Mouse (Mus musculus): ENCODE results near the gene Avpr1b. TPM values are rescaled to one million over a fixed set of nuclear protein-coding genes. Genes with fewer than 3 reads are reported as not detected.

Gene Avpr1b
- polyA plus RNA-seq, 1 experiment from 2014 or later: not detected

DNA sequence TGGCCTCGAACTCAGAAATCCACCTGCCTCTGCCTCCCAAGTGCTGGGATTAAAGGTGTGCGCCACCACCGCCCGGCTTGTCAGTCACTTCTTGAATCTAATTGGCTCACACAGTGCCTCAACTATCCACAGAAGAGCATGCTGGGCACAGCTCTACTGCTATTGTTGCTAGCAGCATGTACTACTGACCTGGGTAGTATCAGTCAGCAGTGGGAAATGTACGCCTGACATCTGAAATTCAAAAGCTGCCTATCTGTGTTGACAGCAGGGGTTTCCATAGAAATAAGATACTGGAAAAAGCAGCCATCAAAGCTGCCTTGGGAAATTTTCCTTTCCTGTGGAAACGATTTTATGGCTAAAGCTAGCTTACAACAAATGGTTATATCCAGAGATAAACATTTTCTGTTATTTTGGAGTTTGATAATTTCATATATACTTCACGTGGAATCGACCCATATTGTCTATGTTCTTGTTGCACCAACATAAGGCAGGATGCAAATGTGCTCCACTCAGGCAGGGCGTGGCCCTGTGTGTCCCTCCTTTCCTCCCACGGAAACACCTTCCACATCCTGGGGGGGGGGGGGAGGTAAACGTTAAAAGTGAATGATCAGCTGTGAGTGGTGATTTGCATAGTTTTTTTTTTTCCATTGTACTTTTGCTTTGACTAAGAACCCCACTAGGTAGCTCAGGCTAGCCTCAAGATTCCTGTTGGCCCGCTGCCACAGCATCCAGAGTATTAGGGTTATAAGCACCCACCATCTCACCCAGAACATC, 53.8 kb downstream of the Avpr1b start:
- H3K27ac ChIP-seq (replicated peaks; ENCODE audit: low read depth, low read length): no peak overlapping the region
- no peaks in the 10 kb centered on the region for H3K9me3 ChIP-seq (ENCODE audit: control insufficient read depth, low read length)
- 84% methylated on average over 12 of the region's 12 CpGs for WGBS

DNA sequence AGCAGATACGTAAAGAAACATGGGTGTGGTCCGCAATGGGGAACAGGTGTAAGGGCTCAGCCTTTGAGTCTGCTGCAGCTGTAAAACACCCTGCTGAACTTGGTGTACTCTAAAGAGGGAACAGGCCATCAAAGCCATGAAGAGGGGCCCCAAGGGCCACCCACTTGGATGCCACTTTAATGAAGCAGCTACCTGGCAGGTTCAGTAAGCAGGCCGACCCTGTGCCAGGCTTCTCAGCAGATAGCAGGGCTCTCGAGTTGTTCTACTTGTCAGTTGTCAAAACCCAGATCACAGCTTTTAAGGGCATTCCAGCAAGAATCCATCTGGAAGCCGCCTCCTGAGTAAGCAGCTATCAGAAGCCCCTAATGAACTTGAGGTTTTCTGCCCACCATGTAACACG, 56.6 kb downstream of the Avpr1b start:
- no peak for ATAC-seq (ENCODE audit: insufficient number of reproducible peaks, low FRiP score, low TSS enrichment, low read depth)
- DNase-seq (ENCODE audit: low spot score): no peak
- Histone ChIP-seq H3K4me3 (ENCODE audit: low read depth, low read length) (no peak overlapping the region), H3K27ac (replicated peaks; ENCODE audit: low read depth, low read length) (no peak overlapping the region), H3K9ac (ENCODE audit: low read length) (no peak overlapping the region), H3K9me3 (ENCODE audit: control insufficient read depth, low read length) (no peaks in the 10 kb centered on the region), H3K4me1 (ENCODE audit: control insufficient read depth, insufficient read depth, low read length) (no peaks in the 10 kb centered on the region), H3K36me3 (ENCODE audit: control insufficient read depth, insufficient read depth, low read length) (no peaks in the 10 kb centered on the region), H3K4me2 (ENCODE audit: low read depth, severe bottlenecking) (no peak overlapping the region), H3K27me3 (ENCODE audit: control insufficient read depth, insufficient read depth, low read length) (no peaks in the 10 kb centered on the region)
- WGBS: 78% methylated on average over 6 of the region's 6 CpGs

More for the DNA sequence above, 53.8 kb downstream of the Avpr1b start:
- Histone ChIP-seq H3K36me3 (ENCODE audit: control insufficient read depth, insufficient read depth, low read length) (no peaks in the 10 kb centered on the region), H3K27me3 (ENCODE audit: control insufficient read depth, insufficient read depth, low read length) (no peaks in the 10 kb centered on the region), H3K4me1 (ENCODE audit: control insufficient read depth, insufficient read depth, low read length) (no peaks in the 10 kb centered on the region), H3K4me3 (ENCODE audit: low read depth, low read length) (no peak overlapping the region), H3K9ac (ENCODE audit: low read length) (no peak overlapping the region), H3K4me2 (ENCODE audit: low read depth, severe bottlenecking) (no peak overlapping the region)
- ATAC-seq (ENCODE audit: insufficient number of reproducible peaks, low FRiP score, low TSS enrichment, low read depth) (no peak), DNase-seq (ENCODE audit: low spot score) (no peak)

DNA sequence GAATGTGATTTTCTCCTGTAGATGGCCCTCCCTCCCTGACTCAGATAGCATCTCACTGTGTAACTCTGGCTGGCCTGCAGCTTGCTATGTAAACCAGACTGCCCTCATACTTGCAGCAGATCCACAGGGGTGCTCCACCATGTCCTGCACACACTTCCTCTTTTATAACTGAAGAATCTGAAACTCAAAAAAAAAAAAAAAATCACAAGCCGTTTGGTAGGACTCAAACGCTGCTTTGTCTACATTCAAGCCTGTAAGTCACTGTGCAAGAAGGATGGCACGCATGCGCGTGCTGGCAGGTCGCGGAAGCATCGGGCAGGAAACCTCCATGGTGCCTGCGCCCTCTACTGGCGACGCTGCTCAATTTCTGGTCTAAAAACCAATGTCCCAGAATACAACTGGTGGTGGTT, 58.9 kb downstream of the Avpr1b start:
- Histone ChIP-seq H3K4me3 (ENCODE audit: low read depth, low read length) (no peak overlapping the region), H3K4me1 (ENCODE audit: control insufficient read depth, insufficient read depth, low read length) (no peaks in the 10 kb centered on the region), H3K9ac (ENCODE audit: low read length) (peak overlapping the region; percentile 38; the same call in 1 of the 2 replicates), H3K27ac (replicated peaks; ENCODE audit: low read depth, low read length) (no peak overlapping the region), H3K27me3 (ENCODE audit: control insufficient read depth, insufficient read depth, low read length) (no peaks in the 10 kb centered on the region), H3K36me3 (ENCODE audit: control insufficient read depth, insufficient read depth, low read length) (no peaks in the 10 kb centered on the region), H3K9me3 (ENCODE audit: control insufficient read depth, low read length) (no peaks in the 10 kb centered on the region), H3K4me2 (ENCODE audit: low read depth, severe bottlenecking) (peak overlapping the region; percentile 36; the same call in 1 of the 2 replicates)
- 0% methylated on average over 11 of the region's 11 CpGs for WGBS
- ATAC-seq (ENCODE audit: insufficient number of reproducible peaks, low FRiP score, low TSS enrichment, low read depth) (peak; percentile 86), DNase-seq (ENCODE audit: low spot score) (peak; percentile 93)

DNA sequence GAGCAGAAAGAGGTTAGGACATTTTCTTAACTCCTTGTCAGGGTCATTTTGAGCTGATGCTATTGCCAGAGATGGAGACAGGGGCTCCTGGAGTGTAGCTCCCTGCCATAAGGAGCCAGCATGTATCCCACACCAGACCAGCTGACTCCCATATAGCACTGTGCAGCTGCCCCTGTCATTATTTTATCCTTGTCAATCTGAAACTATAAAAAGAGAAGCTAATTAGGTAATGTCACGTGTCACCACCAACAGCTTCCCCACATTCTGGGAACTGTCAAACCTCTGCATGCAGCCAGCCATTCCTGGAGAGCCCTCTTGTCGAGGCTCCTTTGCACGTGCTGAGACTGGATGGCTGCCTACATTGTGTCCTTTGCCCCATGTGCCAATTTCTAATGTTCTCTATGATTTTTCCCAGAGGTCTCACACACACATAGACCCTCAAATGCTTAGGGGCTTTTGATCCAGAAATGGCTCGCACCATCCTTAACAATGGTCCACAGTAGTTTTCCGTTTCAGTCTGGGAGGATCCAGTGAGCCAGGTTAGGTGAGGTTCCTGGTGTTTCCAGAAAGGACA, 60.6 kb downstream of the Avpr1b start:
- Histone ChIP-seq H3K9ac (ENCODE audit: low read length) (no peak overlapping the region), H3K27me3 (ENCODE audit: control insufficient read depth, insufficient read depth, low read length) (no peaks in the 10 kb centered on the region), H3K27ac (replicated peaks; ENCODE audit: low read depth, low read length) (no peak overlapping the region), H3K9me3 (ENCODE audit: control insufficient read depth, low read length) (no peaks in the 10 kb centered on the region), H3K4me3 (ENCODE audit: low read depth, low read length) (no peak overlapping the region), H3K36me3 (ENCODE audit: control insufficient read depth, insufficient read depth, low read length) (no peaks in the 10 kb centered on the region), H3K4me1 (ENCODE audit: control insufficient read depth, insufficient read depth, low read length) (no peaks in the 10 kb centered on the region), H3K4me2 (ENCODE audit: low read depth, severe bottlenecking) (no peak overlapping the region)
- 78% methylated on average over 5 of the region's 5 CpGs for WGBS
- no peak for DNase-seq (ENCODE audit: low spot score)
- no peak for ATAC-seq (ENCODE audit: insufficient number of reproducible peaks, low FRiP score, low TSS enrichment, low read depth)

DNA sequence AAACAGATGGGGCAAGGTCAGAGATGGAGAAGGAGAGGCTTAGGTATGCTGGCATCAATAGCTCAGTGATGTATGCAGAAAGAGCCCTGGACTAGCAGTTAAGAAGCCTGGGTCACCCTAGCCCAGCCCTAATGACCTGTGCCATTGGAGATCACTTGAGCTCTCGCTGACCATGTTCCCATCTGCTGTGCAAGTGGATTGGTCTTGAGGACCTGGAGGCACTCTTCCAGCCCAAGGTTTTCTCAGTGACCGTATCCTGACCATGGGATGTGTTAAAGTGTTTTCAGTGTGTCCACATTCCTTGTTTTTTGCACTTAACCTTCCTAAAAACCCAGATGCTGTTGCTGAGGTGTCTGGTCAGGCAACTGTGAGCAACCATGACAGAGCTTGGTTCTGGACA, 61.2 kb downstream of the Avpr1b start:
- WGBS: 85% methylated on average over 2 of the region's 2 CpGs
- Histone ChIP-seq H3K4me2 (ENCODE audit: low read depth, severe bottlenecking) (no peak overlapping the region), H3K4me3 (ENCODE audit: low read depth, low read length) (no peak overlapping the region), H3K4me1 (ENCODE audit: control insufficient read depth, insufficient read depth, low read length) (no peaks in the 10 kb centered on the region), H3K9ac (ENCODE audit: low read length) (no peak overlapping the region), H3K27me3 (ENCODE audit: control insufficient read depth, insufficient read depth, low read length) (no peaks in the 10 kb centered on the region), H3K9me3 (ENCODE audit: control insufficient read depth, low read length) (no peaks in the 10 kb centered on the region), H3K36me3 (ENCODE audit: control insufficient read depth, insufficient read depth, low read length) (no peaks in the 10 kb centered on the region), H3K27ac (replicated peaks; ENCODE audit: low read depth, low read length) (no peak overlapping the region)
- DNase-seq (ENCODE audit: low spot score) (no peak), ATAC-seq (ENCODE audit: insufficient number of reproducible peaks, low FRiP score, low TSS enrichment, low read depth) (no peak)

DNA sequence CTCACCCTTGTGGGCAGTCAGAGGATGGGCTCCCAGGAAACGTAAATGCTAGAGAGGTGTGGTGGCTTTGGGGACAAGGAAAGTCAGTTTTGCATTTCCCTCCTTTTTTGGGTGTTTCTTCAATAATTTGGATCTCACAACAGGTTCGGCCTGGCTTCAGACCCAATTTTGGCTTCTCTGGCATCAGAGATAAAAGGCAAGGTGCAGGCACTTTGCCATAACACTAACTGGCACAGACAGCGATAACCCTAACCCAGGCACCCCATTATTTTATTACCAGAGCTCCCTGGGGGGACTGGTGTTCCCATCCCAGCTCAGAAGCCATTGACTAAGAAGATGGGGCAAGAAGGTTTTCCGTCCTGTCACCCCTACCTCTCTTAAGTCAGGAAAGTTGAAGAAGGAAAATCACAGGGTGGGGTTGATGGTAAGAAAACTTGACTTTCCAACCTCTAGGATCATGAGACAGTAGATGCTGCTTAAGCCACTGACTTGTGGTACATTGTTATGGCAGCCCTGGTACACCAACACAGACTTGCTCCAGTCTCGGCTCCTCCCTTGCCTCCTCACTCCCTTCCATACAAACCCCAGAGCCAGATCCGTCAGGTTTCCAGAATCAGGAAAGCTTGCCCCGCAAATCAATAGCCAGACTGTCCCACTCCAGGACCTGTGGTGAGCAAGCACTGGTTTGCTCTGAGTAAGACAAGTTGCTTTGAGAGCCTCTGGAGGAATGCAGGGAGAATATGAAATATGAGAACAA, 61.9 kb downstream of the Avpr1b start:
- Histone ChIP-seq H3K27ac (replicated peaks; ENCODE audit: low read depth, low read length) (no peak overlapping the region), H3K9ac (ENCODE audit: low read length) (no peak overlapping the region), H3K27me3 (ENCODE audit: control insufficient read depth, insufficient read depth, low read length) (no peaks in the 10 kb centered on the region), H3K36me3 (ENCODE audit: control insufficient read depth, insufficient read depth, low read length) (no peaks in the 10 kb centered on the region), H3K4me3 (ENCODE audit: low read depth, low read length) (no peak overlapping the region), H3K9me3 (ENCODE audit: control insufficient read depth, low read length) (no peaks in the 10 kb centered on the region), H3K4me1 (ENCODE audit: control insufficient read depth, insufficient read depth, low read length) (no peaks in the 10 kb centered on the region), H3K4me2 (ENCODE audit: low read depth, severe bottlenecking) (no peak overlapping the region)
- DNase-seq (ENCODE audit: low spot score): no peak
- no peak for ATAC-seq (ENCODE audit: insufficient number of reproducible peaks, low FRiP score, low TSS enrichment, low read depth)
- WGBS: 78% methylated on average over 7 of the region's 7 CpGs

Other genes starting within 250 kb of the Avpr1b start
- gene Srgap2, start 71.9 kb upstream of the Avpr1b start, polyA plus RNA-seq (2014; fragmentation: Nextera tagmentation; extraction: Ambion mirVana): 18.1 and 19.5 TPM in 2 replicates
- 3.9 and 4.3 TPM in 2 replicates for gene Fam72a, start 71.3 kb upstream of the Avpr1b start, polyA plus RNA-seq (2014; fragmentation: Nextera tagmentation; extraction: Ambion mirVana)
- gene Ctse, start 39.1 kb downstream of the Avpr1b start, polyA plus RNA-seq (2014; fragmentation: Nextera tagmentation; extraction: Ambion mirVana): 0.13 TPM in 2 replicates
- 0.33 and 0.65 TPM in 2 replicates for gene Rab7b, start 89.5 kb downstream of the Avpr1b start, polyA plus RNA-seq (2014; fragmentation: Nextera tagmentation; extraction: Ambion mirVana)
- gene Slc26a9, start 144.8 kb downstream of the Avpr1b start, polyA plus RNA-seq (2014; fragmentation: Nextera tagmentation; extraction: Ambion mirVana): not detected in 2 replicates
- gene Pm20d1, start 198.1 kb downstream of the Avpr1b start, polyA plus RNA-seq (2014; fragmentation: Nextera tagmentation; extraction: Ambion mirVana): 2.3 and 2.4 TPM in 2 replicates
- 11.6 and 12.8 TPM in 2 replicates for gene Slc41a1, start 228.3 kb downstream of the Avpr1b start, polyA plus RNA-seq (2014; fragmentation: Nextera tagmentation; extraction: Ambion mirVana)